Mouse (Mus musculus): ENCODE data around the gene Fam19a2.

- TF ChIP-seq CTCF (IDR thresholded peaks at IDR 0.05; ENCODE audit: low read depth, low read length) (no peak), POLR2A (IDR thresholded peaks at IDR 0.05; ENCODE audit: extremely low read depth, insufficient read depth, low read length) (no peak)
Measured at GRCm38 (mm10) chr10:123418616-123419173, 154.9 kb downstream of the Fam19a2 start.
